Mouse (Mus musculus): ENCODE measurements around the gene Abca12.

The Abca12 gene

GRCm38 (mm10) chr1:71330349-71330748 is 84.4 kb downstream of the Abca12 start:
- DNase-seq: no peak

- no peak for DNase-seq
These were observed 102.5 kb downstream of the Abca12 start for GRCm38 (mm10) chr1:71312171-71312570.

- no peak for DNase-seq
These were observed 104.1 kb downstream of the Abca12 start for GRCm38 (mm10) chr1:71310614-71311013.

- no peak for DNase-seq
These were observed 107.3 kb downstream of the Abca12 start for GRCm38 (mm10) chr1:71307362-71307761.

GRCm38 (mm10) chr1:71306196-71306595 is 108.5 kb downstream of the Abca12 start:
- no peak for DNase-seq

GRCm38 (mm10) chr1:71304588-71304987 is 110.1 kb downstream of the Abca12 start:
- DNase-seq: no peak

- no peak for DNase-seq
These were observed 117.7 kb downstream of the Abca12 start for GRCm38 (mm10) chr1:71297021-71297420.

GRCm38 (mm10) chr1:71296585-71296984 is 118.1 kb downstream of the Abca12 start:
- DNase-seq: no peak

- DNase-seq: no peak
These were observed 122.8 kb downstream of the Abca12 start for GRCm38 (mm10) chr1:71291917-71292316.

- DNase-seq: peak in 1 of 2 experiments; percentile 3
These were observed 125.2 kb downstream of the Abca12 start for GRCm38 (mm10) chr1:71289511-71289910.

GRCm38 (mm10) chr1:71276940-71277339 is 137.8 kb downstream of the Abca12 start:
- no peak for DNase-seq

- DNase-seq: no peak
These were observed 142.2 kb downstream of the Abca12 start for GRCm38 (mm10) chr1:71272550-71272949.

GRCm38 (mm10) chr1:71272077-71272476 is 142.6 kb downstream of the Abca12 start:
- no peak for DNase-seq

GRCm38 (mm10) chr1:71270083-71270482 is 144.6 kb downstream of the Abca12 start:
- DNase-seq: no peak

GRCm38 (mm10) chr1:71266630-71267029 is 148.1 kb downstream of the Abca12 start:
- no peak for DNase-seq

GRCm38 (mm10) chr1:71263532-71263931 is 151.2 kb downstream of the Abca12 start:
- no peak for DNase-seq

- no peak for DNase-seq
These were observed 170.1 kb downstream of the Abca12 start for GRCm38 (mm10) chr1:71244647-71245046.

GRCm38 (mm10) chr1:71241396-71241795 is 173.3 kb downstream of the Abca12 start:
- no peak for DNase-seq

GRCm38 (mm10) chr1:71239586-71239985 is 175.1 kb downstream of the Abca12 start:
- no peak for DNase-seq

GRCm38 (mm10) chr1:71235335-71235734 is 179.4 kb downstream of the Abca12 start:
- DNase-seq: no peak

GRCm38 (mm10) chr1:71231211-71231610 is 183.5 kb downstream of the Abca12 start:
- no peak for DNase-seq

- no peak for DNase-seq
These were observed 211.1 kb downstream of the Abca12 start for GRCm38 (mm10) chr1:71203581-71203980.

GRCm38 (mm10) chr1:71196191-71196590 is 218.5 kb downstream of the Abca12 start:
- no peak for DNase-seq

- DNase-seq: no peak
These were observed 219.4 kb downstream of the Abca12 start for GRCm38 (mm10) chr1:71195333-71195732.

- no peak for DNase-seq
These were observed 220.8 kb downstream of the Abca12 start for GRCm38 (mm10) chr1:71193931-71194330.
